ENCODE assay signal across 23 mouse cellular contexts in genomic region chr9:63787606-63788005, GRCm38 (mm10). TPM values are rescaled to one million over a fixed set of nuclear protein-coding genes. Genes with fewer than 3 reads are reported as not detected.
DNase-seq lines count a peak whose midpoint lies in the region; ATAC-seq lines count a peak whose summit lies in the region.
"Had no signal": no experiment of that assay in that cellular context is flagged by ENCODE, and none has a peak within 500 bp of the region (broad histone marks: within the 10 kb centered on the region; RNA-seq: fewer than 3 reads in every experiment).

No protein-coding gene starts in this region.

- H3K27me3 ChIP-seq in heart, embryonic 11.5 days (ENCODE audit: control insufficient read depth, insufficient read depth, low read length) = no peaks in the 10 kb centered on the region
- H3K27me3 ChIP-seq in kidney, embryonic 15.5 days = no peaks in the 10 kb centered on the region
- H3K27me3 ChIP-seq in kidney, embryonic 14.5 days (ENCODE audit: control insufficient read depth, insufficient read depth, low read length) = no peaks in the 10 kb centered on the region
- H3K27me3 ChIP-seq in embryonic facial prominence, embryonic 10.5 days (replicated peaks; ENCODE audit: low read depth, poor library complexity, severe bottlenecking) = peaks cover 3% of the 10 kb centered on the region; the same call in 1 of the 2 replicates
- no peaks in the 10 kb centered on the region for H3K27me3 ChIP-seq in limb, embryonic 10.5 days (ENCODE audit: low read depth, poor library complexity, severe bottlenecking)
- H3K27me3 ChIP-seq: forebrain, embryonic 15.5 days; intestine, embryonic 15.5 days; stomach, embryonic 15.5 days had no signal

- H3K9ac ChIP-seq in heart, embryonic 11.5 days (ENCODE audit: low read depth, low read length) = no peak overlapping the region
- H3K9ac ChIP-seq in kidney, embryonic 15.5 days = no peak overlapping the region
- no peak overlapping the region for H3K9ac ChIP-seq in kidney, embryonic 14.5 days (ENCODE audit: low read depth, low read length)
- H3K9ac ChIP-seq: forebrain, embryonic 15.5 days; intestine, embryonic 15.5 days; liver, embryonic 15.5 days; lung, embryonic 14.5 days; stomach, embryonic 15.5 days had no signal

- WGBS in heart, embryonic 11.5 days (ENCODE audit: insufficient replicate concordance) = 52% methylated on average over 3 of the region's 3 CpGs
- 29% methylated on average over 3 of the region's 3 CpGs for WGBS in kidney, embryonic 15.5 days
- 26% methylated on average over 3 of the region's 3 CpGs for WGBS in kidney, embryonic 14.5 days
- WGBS in embryonic facial prominence, embryonic 10.5 days = 29% methylated on average over 3 of the region's 3 CpGs
- WGBS in limb, embryonic 10.5 days = 40% methylated on average over 3 of the region's 3 CpGs

- no peaks in the 10 kb centered on the region for H3K9me3 ChIP-seq in heart, embryonic 11.5 days (replicated peaks; ENCODE audit: control insufficient read depth, low read length)
- no peaks in the 10 kb centered on the region for H3K9me3 ChIP-seq in kidney, embryonic 15.5 days (replicated peaks)
- H3K9me3 ChIP-seq in kidney, embryonic 14.5 days (ENCODE audit: control insufficient read depth, low read length) = no peaks in the 10 kb centered on the region
- no peaks in the 10 kb centered on the region for H3K9me3 ChIP-seq in embryonic facial prominence, embryonic 10.5 days
- H3K9me3 ChIP-seq in limb, embryonic 10.5 days (replicated peaks) = no peaks in the 10 kb centered on the region
- H3K9me3 ChIP-seq: forebrain, embryonic 15.5 days; intestine, embryonic 15.5 days; liver, embryonic 15.5 days; stomach, embryonic 15.5 days had no signal

- H3K27ac ChIP-seq in heart, embryonic 11.5 days (ENCODE audit: low read depth, low read length) = no peak overlapping the region
- peak overlapping the region; percentile 24; the same call in 1 of the 2 replicates for H3K27ac ChIP-seq in kidney, embryonic 15.5 days
- H3K27ac ChIP-seq in kidney, embryonic 14.5 days (ENCODE audit: low read depth, low read length) = no peak overlapping the region
- peak overlapping the region; percentile 77 for H3K27ac ChIP-seq in embryonic facial prominence, embryonic 10.5 days (replicated peaks)
- peak overlapping the region; percentile 87 for H3K27ac ChIP-seq in limb, embryonic 10.5 days
- H3K27ac ChIP-seq: forebrain, embryonic 15.5 days; hindbrain, postnatal 0 days; intestine, embryonic 15.5 days; liver, embryonic 15.5 days; stomach, embryonic 15.5 days had no signal

- no peak for ATAC-seq in heart, embryonic 11.5 days (replicated peaks; ENCODE audit: insufficient number of reproducible peaks, low FRiP score, low TSS enrichment)
- no peak for ATAC-seq in kidney, embryonic 15.5 days (replicated peaks; ENCODE audit: low FRiP score)
- no peak for ATAC-seq in kidney, embryonic 14.5 days (ENCODE audit: low FRiP score, low TSS enrichment)
- ATAC-seq: activated CD4-positive, CD25-positive, alpha-beta regulatory T cell, adult 4 months; forebrain, embryonic 15.5 days; hindbrain, postnatal 0 days; intestine, embryonic 15.5 days; midbrain, embryonic 16.5 days had no signal

- peak; percentile 96 for DNase-seq in heart, adult 11 months
- no peak for DNase-seq in embryonic facial prominence, embryonic 10.5 days (ENCODE audit: low spot score)
- DNase-seq in limb, embryonic 10.5 days (ENCODE audit: low spot score) = no peak
- DNase-seq: adrenal gland, adult 2 months; adrenal gland, postnatal 36 days; cerebellum, adult 18-20 months; cerebellum, postnatal 14 days; gastrocnemius, postnatal 10 days; kidney, adult 8-10 months; kidney, postnatal 25 days; lung, embryonic 14.5 days; lung, postnatal 14 days; right cerebral cortex, postnatal 25 days had no signal

- H3K4me3 ChIP-seq in heart, embryonic 11.5 days (ENCODE audit: low read depth, low read length) = no peak overlapping the region
- H3K4me3 ChIP-seq in kidney, embryonic 15.5 days (replicated peaks) = no peak overlapping the region
- no peak overlapping the region for H3K4me3 ChIP-seq in kidney, embryonic 14.5 days (ENCODE audit: low read length)
- no peak overlapping the region for H3K4me3 ChIP-seq in embryonic facial prominence, embryonic 10.5 days
- no peak overlapping the region for H3K4me3 ChIP-seq in limb, embryonic 10.5 days
- H3K4me3 ChIP-seq: forebrain, embryonic 15.5 days; intestine, embryonic 15.5 days; liver, embryonic 15.5 days; stomach, embryonic 15.5 days had no signal

- H3K4me2 ChIP-seq in heart, embryonic 11.5 days = no peak overlapping the region
- H3K4me2 ChIP-seq in kidney, embryonic 15.5 days = no peak overlapping the region
- H3K4me2 ChIP-seq in kidney, embryonic 14.5 days (replicated peaks; ENCODE audit: low read depth, low read length) = no peak overlapping the region
- H3K4me2 ChIP-seq: forebrain, embryonic 15.5 days; intestine, embryonic 15.5 days; liver, embryonic 15.5 days; lung, embryonic 14.5 days; stomach, embryonic 15.5 days had no signal

- peaks cover 34% of the 10 kb centered on the region for H3K4me1 ChIP-seq in heart, embryonic 11.5 days (ENCODE audit: control insufficient read depth, insufficient read depth, low read length)
- peaks cover 78% of the 10 kb centered on the region for H3K4me1 ChIP-seq in kidney, embryonic 15.5 days
- H3K4me1 ChIP-seq in kidney, embryonic 14.5 days (ENCODE audit: control insufficient read depth, insufficient read depth, low read length) = peaks cover 45% of the 10 kb centered on the region
- H3K4me1 ChIP-seq in embryonic facial prominence, embryonic 10.5 days = peaks cover 62% of the 10 kb centered on the region
- peaks cover 82% of the 10 kb centered on the region for H3K4me1 ChIP-seq in limb, embryonic 10.5 days

- no peaks in the 10 kb centered on the region for H3K36me3 ChIP-seq in heart, embryonic 11.5 days (ENCODE audit: control insufficient read depth, insufficient read depth, low read length)
- no peaks in the 10 kb centered on the region for H3K36me3 ChIP-seq in kidney, embryonic 15.5 days
- H3K36me3 ChIP-seq in kidney, embryonic 14.5 days (ENCODE audit: control insufficient read depth, insufficient read depth, low read length) = no peaks in the 10 kb centered on the region
- no peaks in the 10 kb centered on the region for H3K36me3 ChIP-seq in embryonic facial prominence, embryonic 10.5 days (replicated peaks)
- no peaks in the 10 kb centered on the region for H3K36me3 ChIP-seq in limb, embryonic 10.5 days
- H3K36me3 ChIP-seq: forebrain, embryonic 15.5 days; intestine, embryonic 15.5 days; liver, embryonic 15.5 days; stomach, embryonic 15.5 days had no signal

RNA-seq across cellular contexts. Expression of gene Smad3, which starts 29.8 kb away (rescaled TPM):
- 9.7 and 11.4 TPM in 2 replicates for polyA plus RNA-seq in heart, embryonic 11.5 days (2014; fragmentation: Nextera tagmentation; extraction: Ambion mirVana)
- 25.0 and 26.5 TPM in 2 replicates for polyA plus RNA-seq in kidney, embryonic 15.5 days (2015; fragmentation: Nextera tagmentation; extraction: Ambion mirVana)
- 17.6 and 21.2 TPM in 2 replicates for polyA plus RNA-seq in kidney, embryonic 14.5 days (2014; fragmentation: Nextera tagmentation; extraction: Ambion mirVana)
- 23.4 and 25.5 TPM in 2 replicates for polyA plus RNA-seq in embryonic facial prominence, embryonic 10.5 days (2016; fragmentation: Nextera tagmentation; extraction: Ambion mirVana)
- polyA plus RNA-seq in limb, embryonic 10.5 days (2016; fragmentation: Nextera tagmentation; extraction: Ambion mirVana) = 27.1 and 27.7 TPM in 2 replicates

Comparison
In these comparisons a context has a peak if more than half of its experiments do, and no peak if none do; other contexts are left out.
1. H3K27ac ChIP-seq: peak in kidney, embryonic 15.5 days (single experiment), embryonic facial prominence, embryonic 10.5 days (single experiment) and limb, embryonic 10.5 days (single experiment); none in heart, embryonic 11.5 days (single experiment) and kidney, embryonic 14.5 days (single experiment).